Mouse (Mus musculus) kidney, postnatal 14 days (tissue): ENCODE measurements around the gene Tigd3.

Experiments
- DNase-seq: peaks from one replicate; pipeline ENCODE4 v3.0.0; 2022; ENCODE audit warnings: mixed read lengths

Gene Tigd3

GRCm38 (mm10) chr19:5874391-5874968 lies 19.5 kb downstream of the Tigd3 start:
- no peak for DNase-seq

DNA sequence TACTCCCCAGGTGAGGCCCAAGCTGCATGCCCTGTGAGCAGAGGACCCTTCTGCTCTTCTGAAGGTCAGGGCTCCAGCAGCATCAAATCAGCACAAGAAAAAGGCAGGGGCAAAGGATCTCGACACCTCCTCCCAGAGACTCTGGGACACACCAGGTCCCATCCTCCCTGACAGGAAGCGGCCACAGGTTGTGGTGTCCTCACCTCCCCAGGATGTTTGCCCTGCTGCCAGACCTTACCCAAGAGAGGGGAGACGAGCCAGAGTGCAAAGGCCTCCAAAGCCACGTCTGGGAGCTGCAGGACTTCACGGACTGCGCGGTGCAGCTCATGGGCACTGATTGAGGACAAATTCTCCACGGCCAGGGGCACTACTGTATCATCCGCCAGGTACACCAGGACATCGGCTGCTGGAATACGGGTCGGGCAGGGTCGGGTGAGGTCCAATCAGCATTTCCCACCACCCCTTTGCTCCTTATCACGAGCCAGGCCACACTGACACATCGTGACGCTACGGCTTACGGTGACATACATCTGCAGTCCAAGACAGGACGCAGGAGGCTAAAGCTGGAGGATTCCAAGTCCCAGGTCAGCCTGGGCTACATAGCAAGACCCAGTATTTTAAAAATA lies 20.9 kb downstream of the Tigd3 start:
- no peak for DNase-seq

- DNase-seq: no peak
Observed at GRCm38 (mm10) chr19:5872528-5872927, 21.4 kb downstream of the Tigd3 start.

- DNase-seq: no peak
Observed at GRCm38 (mm10) chr19:5871683-5872082, 22.3 kb downstream of the Tigd3 start.

- DNase-seq: peak; percentile 59
Observed at GRCm38 (mm10) chr19:5871273-5871672, 22.7 kb downstream of the Tigd3 start.

GRCm38 (mm10) chr19:5868096-5868495 lies 25.9 kb downstream of the Tigd3 start:
- DNase-seq: no peak

GRCm38 (mm10) chr19:5864710-5865398 lies 29.1 kb downstream of the Tigd3 start:
- DNase-seq: no peak

DNA sequence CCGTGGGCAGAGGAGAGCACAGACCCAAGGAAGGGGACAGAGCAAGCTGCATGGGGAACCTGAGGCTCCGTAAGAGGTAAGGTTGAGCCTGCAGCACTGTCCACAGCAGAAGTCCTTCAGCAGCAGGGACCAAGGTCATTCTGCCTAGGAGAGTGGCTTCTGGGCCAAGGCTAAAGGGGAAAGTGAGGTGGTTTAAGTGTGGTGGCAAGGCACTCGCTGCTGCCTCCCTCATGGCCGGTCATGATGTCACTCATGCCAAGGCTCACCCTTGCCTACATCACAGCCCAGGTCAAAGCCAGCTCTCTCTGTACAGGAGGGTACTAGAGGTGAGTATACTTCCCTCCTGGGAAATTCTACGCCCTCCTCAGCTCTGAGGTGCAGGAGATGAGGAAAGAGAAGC lies 30.2 kb downstream of the Tigd3 start:
- no peak for DNase-seq

- DNase-seq: no peak
Observed at GRCm38 (mm10) chr19:5862335-5863085, 31.4 kb downstream of the Tigd3 start.

DNA sequence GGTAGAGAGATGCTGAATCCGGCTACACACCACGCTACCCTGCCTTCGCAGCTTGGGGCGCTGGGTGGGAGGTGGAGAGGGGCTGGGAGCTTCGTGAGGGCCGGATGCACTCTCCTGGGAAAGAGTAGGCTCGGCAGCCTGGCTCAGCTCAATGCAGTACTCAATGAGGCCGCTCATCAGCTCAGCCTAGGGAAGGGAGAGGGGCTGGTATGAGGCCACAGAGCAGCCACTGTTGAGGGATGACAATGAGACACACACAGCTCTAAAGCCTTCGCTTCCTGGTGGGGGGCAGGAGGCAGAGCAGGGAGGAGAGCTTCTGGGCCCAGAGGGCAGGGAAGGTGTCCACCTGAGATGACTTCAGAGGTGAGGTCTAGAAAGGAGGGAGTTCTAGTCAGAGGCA lies 37.3 kb downstream of the Tigd3 start:
- no peak for DNase-seq

- DNase-seq: no peak
Observed at GRCm38 (mm10) chr19:5852035-5852722, 41.8 kb downstream of the Tigd3 start.

- no peak for DNase-seq
Observed at GRCm38 (mm10) chr19:5851481-5851971, 42.4 kb downstream of the Tigd3 start.

- DNase-seq: no peak
Observed at GRCm38 (mm10) chr19:5850860-5851259, 43.1 kb downstream of the Tigd3 start.

- DNase-seq: peak; percentile 97
Observed at GRCm38 (mm10) chr19:5849843-5850527, 44.0 kb downstream of the Tigd3 start.

- peak; percentile 62 for DNase-seq
Observed at GRCm38 (mm10) chr19:5848826-5849672, 44.9 kb downstream of the Tigd3 start.

DNA sequence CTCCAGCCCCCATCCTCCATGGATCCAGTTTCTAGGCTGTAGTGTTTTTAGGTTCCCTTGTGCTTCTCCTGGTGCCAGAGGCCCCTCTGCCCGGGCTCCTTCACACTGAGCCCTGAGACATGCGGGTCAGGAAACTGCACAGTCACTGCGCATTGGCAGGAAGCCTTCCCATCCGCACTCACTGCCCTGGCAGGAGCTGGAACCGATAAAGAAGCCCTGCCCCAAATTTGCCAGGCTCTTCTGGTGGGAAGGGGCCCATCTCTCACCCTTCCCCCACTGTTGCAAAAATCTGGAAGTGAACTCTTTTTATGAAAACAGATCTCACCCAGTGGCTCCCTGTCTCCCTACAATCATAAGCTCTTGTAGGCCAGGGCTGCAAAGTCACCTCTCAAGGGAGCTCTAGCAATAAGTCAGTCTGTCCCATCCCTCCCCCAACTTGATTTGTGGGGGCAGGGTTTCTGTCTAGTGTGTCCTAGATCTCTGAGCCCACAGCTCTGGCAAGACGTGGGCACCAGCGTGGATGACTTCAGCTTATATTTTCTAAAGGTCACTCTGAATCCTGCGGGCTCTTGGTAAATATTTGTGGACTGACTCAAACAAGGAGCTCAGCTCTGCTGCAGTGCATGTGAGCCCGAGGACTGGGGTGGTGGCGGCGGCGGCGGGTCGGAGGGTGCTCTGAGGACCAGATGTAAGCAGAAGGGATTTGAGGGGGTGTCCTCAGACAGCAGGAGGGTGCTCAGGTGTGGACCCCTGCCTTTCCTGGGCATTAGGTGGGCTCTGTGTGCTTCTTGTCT lies 45.7 kb downstream of the Tigd3 start:
- peak; percentile 85 for DNase-seq

DNA sequence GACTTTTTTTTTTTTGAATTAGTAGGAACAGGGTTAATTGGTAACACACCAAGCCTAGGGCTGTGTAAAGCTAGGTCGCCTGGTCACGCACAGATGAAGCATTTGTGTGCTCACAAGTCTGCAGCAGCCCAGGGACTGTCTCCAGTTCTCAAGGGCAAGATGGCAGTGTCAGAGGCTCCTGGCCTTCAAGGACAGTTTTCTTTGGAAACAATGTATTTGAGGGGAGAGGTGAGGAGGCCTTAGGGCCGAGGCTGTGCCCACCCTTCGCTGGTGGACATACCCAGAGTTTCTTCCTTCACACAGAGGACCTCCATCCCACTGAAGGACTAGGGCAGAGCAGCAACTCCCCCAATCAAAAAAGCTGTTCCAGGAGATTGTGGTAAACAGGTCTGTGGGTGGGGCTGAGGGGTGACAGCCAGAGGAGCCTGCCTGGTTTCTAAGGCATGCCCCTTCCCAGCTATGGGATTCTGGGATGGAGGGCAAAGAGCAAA lies 46.6 kb downstream of the Tigd3 start:
- peak; percentile 74 for DNase-seq

GRCm38 (mm10) chr19:5846557-5847305 lies 47.2 kb downstream of the Tigd3 start:
- DNase-seq: peak; percentile 91

DNA sequence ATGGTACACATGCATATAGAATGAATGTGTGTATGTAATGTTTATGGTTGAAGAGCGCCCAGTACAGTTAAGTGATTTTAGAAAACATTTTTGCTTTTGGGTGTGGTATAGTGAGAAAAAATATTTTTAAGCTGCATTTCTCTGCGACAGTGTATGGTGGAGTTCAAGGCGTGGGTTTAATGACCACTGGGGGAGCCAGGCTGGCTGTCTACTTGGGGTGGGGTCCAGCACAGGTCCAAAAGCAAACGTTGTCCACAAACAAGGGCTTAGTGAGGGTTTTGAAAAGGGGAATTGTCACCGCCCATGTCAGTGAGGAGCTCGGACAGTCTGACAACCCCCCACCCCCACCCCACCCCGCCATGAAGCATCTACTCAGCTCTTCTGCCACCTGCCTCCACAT lies 47.8 kb downstream of the Tigd3 start:
- DNase-seq: no peak
